Mouse (Mus musculus): ENCODE measurements at regions not wholly inside any gene's neighbourhood (a gene's known extent, or its start where the extent isn't known, plus 50 kb on each side); places are given as distances from the start of the nearest gene placed in this dataset.

GRCm38 (mm10) chr13:118472578-118472977 is 85.5 kb upstream of the Mrps30 start:
- H3K4me2 ChIP-seq (ENCODE audit: low read depth) = no peak overlapping the region
- ATAC-seq (ENCODE audit: insufficient read depth) = no peak
- no peak overlapping the region for H3K9ac ChIP-seq (replicated peaks)
- WGBS (ENCODE audit: insufficient replicate concordance) = 65% methylated on average over 7 of the region's 7 CpGs
- no peaks in the 10 kb centered on the region for H3K9me3 ChIP-seq (ENCODE audit: control insufficient read depth, low read length)
- no peak overlapping the region for H3K27ac ChIP-seq
- TF ChIP-seq EP300 (IDR thresholded peaks at IDR 0.05; ENCODE audit: low read depth) = no peak
- TF ChIP-seq CTCF (IDR thresholded peaks at IDR 0.05; ENCODE audit: low read depth) = no peak
- H3K4me1 ChIP-seq (replicated peaks; ENCODE audit: control insufficient read depth in 2 of 2, insufficient read depth in 2 of 2, low read length in 1 of 2) = no peaks in the 10 kb centered on the region
- no peaks in the 10 kb centered on the region for H3K36me3 ChIP-seq (replicated peaks; ENCODE audit: control insufficient read depth, insufficient read depth, low read depth)
- H3K27me3 ChIP-seq (ENCODE audit: control insufficient read depth, insufficient read depth, low read length) = no peaks in the 10 kb centered on the region
- H3K4me3 ChIP-seq (ENCODE audit: insufficient read depth in 1 of 2, low read depth in 2 of 2, low read length in 2 of 2) = no peak overlapping the region
- no peak for DNase-seq (ENCODE audit: low read depth in 3 of 3, low spot score in 3 of 3)

GRCm38 (mm10) chr13:118459672-118460384 is 72.8 kb upstream of the Mrps30 start:
- ATAC-seq (ENCODE audit: insufficient read depth) (no peak), DNase-seq (ENCODE audit: low read depth in 3 of 3, low spot score in 3 of 3) (no peak)
- TF ChIP-seq CTCF (IDR thresholded peaks at IDR 0.05; ENCODE audit: low read depth) (no peak), EP300 (IDR thresholded peaks at IDR 0.05; ENCODE audit: low read depth) (no peak)
- WGBS (ENCODE audit: insufficient replicate concordance) = 59% methylated on average over 9 of the region's 9 CpGs
- no peaks in the 10 kb centered on the region for H3K36me3 ChIP-seq (replicated peaks; ENCODE audit: control insufficient read depth, insufficient read depth, low read depth)
- H3K4me3 ChIP-seq (ENCODE audit: insufficient read depth in 1 of 2, low read depth in 2 of 2, low read length in 2 of 2) = no peak overlapping the region
- H3K9ac ChIP-seq (replicated peaks) = no peak overlapping the region
- H3K4me2 ChIP-seq (ENCODE audit: low read depth) = no peak overlapping the region
- H3K27me3 ChIP-seq (ENCODE audit: control insufficient read depth, insufficient read depth, low read length) = no peaks in the 10 kb centered on the region
- no peak overlapping the region for H3K27ac ChIP-seq
- H3K9me3 ChIP-seq (ENCODE audit: control insufficient read depth, low read length) = no peaks in the 10 kb centered on the region
- H3K4me1 ChIP-seq (replicated peaks; ENCODE audit: control insufficient read depth in 2 of 2, insufficient read depth in 2 of 2, low read length in 1 of 2) = no peaks in the 10 kb centered on the region

DNA sequence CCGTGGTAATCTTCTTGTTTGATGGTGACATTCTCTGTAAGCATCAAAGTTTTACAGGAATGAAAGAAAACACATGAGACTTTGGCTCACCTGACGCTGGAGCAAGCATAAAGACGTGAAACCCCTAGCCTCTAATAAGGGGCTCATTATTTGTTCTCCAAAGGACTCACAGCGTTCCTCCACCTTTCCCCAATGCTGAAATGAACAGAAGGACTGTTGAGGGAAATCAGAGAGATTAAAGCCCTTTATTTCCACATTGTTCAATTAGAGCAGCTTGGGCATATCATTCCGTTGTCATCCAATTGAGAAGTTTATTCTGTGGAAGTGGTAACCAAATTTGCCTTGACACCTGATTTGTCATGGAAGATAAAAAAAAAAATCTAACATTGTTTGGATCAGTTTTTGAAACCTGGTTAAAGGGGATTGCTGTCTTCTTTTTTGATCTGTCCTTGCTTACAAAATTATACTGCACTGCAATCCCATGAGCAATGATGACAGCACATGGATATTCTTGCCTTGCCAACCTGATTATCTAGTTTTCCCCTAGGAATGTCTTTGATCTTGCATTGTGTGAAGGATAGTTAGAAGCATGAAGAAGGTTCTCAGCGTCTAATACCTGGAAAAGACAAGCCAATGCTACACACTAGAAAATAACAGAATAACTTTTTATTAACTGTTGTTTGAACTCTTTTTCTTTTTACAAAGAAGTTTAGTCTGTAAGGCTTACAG is 62.1 kb upstream of the Mrps30 start:
- Histone ChIP-seq H3K4me2 (ENCODE audit: low read depth) (no peak overlapping the region), H3K9ac (replicated peaks) (no peak overlapping the region), H3K36me3 (replicated peaks; ENCODE audit: control insufficient read depth, insufficient read depth, low read depth) (no peaks in the 10 kb centered on the region), H3K9me3 (ENCODE audit: control insufficient read depth, low read length) (no peaks in the 10 kb centered on the region), H3K27ac (no peak overlapping the region), H3K27me3 (ENCODE audit: control insufficient read depth, insufficient read depth, low read length) (no peaks in the 10 kb centered on the region), H3K4me3 (ENCODE audit: insufficient read depth in 1 of 2, low read depth in 2 of 2, low read length in 2 of 2) (no peak overlapping the region), H3K4me1 (replicated peaks; ENCODE audit: control insufficient read depth in 2 of 2, insufficient read depth in 2 of 2, low read length in 1 of 2) (no peaks in the 10 kb centered on the region)
- TF ChIP-seq EP300 (IDR thresholded peaks at IDR 0.05; ENCODE audit: low read depth) = no peak
- no peak for TF ChIP-seq CTCF (IDR thresholded peaks at IDR 0.05; ENCODE audit: low read depth)
- DNase-seq (ENCODE audit: low read depth in 3 of 3, low spot score in 3 of 3) (no peak), ATAC-seq (ENCODE audit: insufficient read depth) (no peak)
- WGBS (ENCODE audit: insufficient replicate concordance) = 54% methylated on average over 6 of the region's 6 CpGs

GRCm38 (mm10) chr13:118441322-118442064 is 54.4 kb upstream of the Mrps30 start:
- Histone ChIP-seq H3K36me3 (replicated peaks; ENCODE audit: control insufficient read depth, insufficient read depth, low read depth) (no peaks in the 10 kb centered on the region), H3K9me3 (ENCODE audit: control insufficient read depth, low read length) (no peaks in the 10 kb centered on the region), H3K27ac (no peak overlapping the region), H3K4me2 (ENCODE audit: low read depth) (no peak overlapping the region), H3K4me1 (replicated peaks; ENCODE audit: control insufficient read depth in 2 of 2, insufficient read depth in 2 of 2, low read length in 1 of 2) (no peaks in the 10 kb centered on the region), H3K27me3 (ENCODE audit: control insufficient read depth, insufficient read depth, low read length) (no peaks in the 10 kb centered on the region), H3K4me3 (ENCODE audit: insufficient read depth in 1 of 2, low read depth in 2 of 2, low read length in 2 of 2) (no peak overlapping the region), H3K9ac (replicated peaks) (no peak overlapping the region)
- WGBS (ENCODE audit: insufficient replicate concordance) = 58% methylated on average over 5 of the region's 5 CpGs
- TF ChIP-seq EP300 (IDR thresholded peaks at IDR 0.05; ENCODE audit: low read depth) (no peak), CTCF (IDR thresholded peaks at IDR 0.05; ENCODE audit: low read depth) (no peak)
- DNase-seq (ENCODE audit: low read depth in 3 of 3, low spot score in 3 of 3) (no peak), ATAC-seq (ENCODE audit: insufficient read depth) (no peak)

All from liver, embryonic 14.5 days (tissue).